Mouse (Mus musculus) embryonic facial prominence, embryonic 13.5 days (tissue): ENCODE data around the gene Ube2d3. TPM values are rescaled to one million over a fixed set of nuclear protein-coding genes. Genes with fewer than 3 reads are reported as not detected.
A peak's percentile ranks its signal among the peaks of the same experiment; 100 is the strongest.
"Not testable (repeated sequence)": the region's sequence is repeated elsewhere in the genome, so short reads cannot be mapped to it uniquely, and the experiment has no call there.

Experiments used
- ATAC-seq: fragments of 200-750 bp; cut with Nextera tagmentation; 2 replicates; pipeline ENCODE4 v1.8.0; 2017; ENCODE audit warnings: low read depth; ENCODE audit not compliant: insufficient number of reproducible peaks, insufficient read depth, low FRiP score, low TSS enrichment
- H3K27ac ChIP-seq: fragments of 300-500 bp; sonication (generic); 2 replicates; pipeline ENCODE4 v1.5.1; 2015; ENCODE audit warnings: moderate library complexity, mild to moderate bottlenecking, inconsistent platforms
- H3K27me3 ChIP-seq: fragments of 300-500 bp; sonication (generic); 2 replicates; pipeline ENCODE4 v1.6.1; 2015; ENCODE audit warnings: mild to moderate bottlenecking, inconsistent platforms
- H3K36me3 ChIP-seq: fragments of 300-500 bp; sonication (generic); 2 replicates; pipeline ENCODE4 v1.6.1; 2015; ENCODE audit warnings: mild to moderate bottlenecking, inconsistent platforms
- H3K4me1 ChIP-seq: fragments of 300-500 bp; sonication (generic); 2 replicates; pipeline ENCODE4 v1.6.1; 2015; ENCODE audit warnings: inconsistent platforms
- H3K4me2 ChIP-seq: fragments of 300-500 bp; sonication (generic); 2 replicates; pipeline ENCODE4 v1.6.1; 2015; ENCODE audit warnings: moderate library complexity, mild to moderate bottlenecking, inconsistent platforms
- H3K4me3 ChIP-seq: fragments of 300-500 bp; sonication (generic); 2 replicates; pipeline ENCODE4 v1.5.1; 2015; ENCODE audit warnings: mild to moderate bottlenecking, inconsistent platforms
- H3K9ac ChIP-seq: fragments of 300-500 bp; sonication (generic); 2 replicates; pipeline ENCODE4 v1.6.1; 2015; ENCODE audit warnings: mild to moderate bottlenecking, inconsistent platforms
- H3K9me3 ChIP-seq: fragments of 300-500 bp; sonication (generic); 2 replicates; pipeline ENCODE4 v1.6.1; 2016; ENCODE audit warnings: inconsistent platforms
- WGBS: fragments of 180-500 bp; shearing (Covaris S2); methylation state at CpG from one replicate; pipeline ENCODE4 v1.1.7; 2015; ENCODE audit warnings: mixed read lengths; 5-methylcytosine and 5-hydroxymethylcytosine counted together
- polyA plus RNA-seq: library from polyadenylated mRNA; unstranded; fragments of >200 nt; fragmentation: Nextera tagmentation; extraction: Ambion mirVana; gene quantifications from 2 replicates; pipeline ENCODE4 v1.2.1, GENCODE M21; 2015

Gene Ube2d3
- polyA plus RNA-seq, 1 experiment from 2014 or later: 489 TPM

GRCm38 (mm10) chr3:135497956-135498355 is 60.0 kb downstream of the Ube2d3 start:
- WGBS: 88% methylated on average over 4 of the region's 4 CpGs
- H3K27ac ChIP-seq, H3K27me3 ChIP-seq, ATAC-seq, H3K36me3 ChIP-seq, H3K4me3 ChIP-seq, H3K4me2 ChIP-seq, H3K9me3 ChIP-seq, H3K9ac ChIP-seq, H3K4me1 ChIP-seq: not testable (repeated sequence)

GRCm38 (mm10) chr3:135498891-135499290 is 60.9 kb downstream of the Ube2d3 start:
- Histone ChIP-seq H3K27me3 (no peaks in the 10 kb centered on the region), H3K9me3 (peaks cover 3% of the 10 kb centered on the region; the same call in 1 of the 2 replicates), H3K4me2 (no peak overlapping the region), H3K4me1 (no peaks in the 10 kb centered on the region), H3K36me3 (no peaks in the 10 kb centered on the region), H3K4me3 (no peak overlapping the region), H3K9ac (no peak overlapping the region), H3K27ac (no peak overlapping the region)
- 83% methylated on average over 5 of the region's 5 CpGs for WGBS
- ATAC-seq: no peak

GRCm38 (mm10) chr3:135503160-135503559 is 65.2 kb downstream of the Ube2d3 start:
- Histone ChIP-seq H3K4me3 (no peak overlapping the region), H3K36me3 (no peaks in the 10 kb centered on the region), H3K4me1 (no peaks in the 10 kb centered on the region), H3K27me3 (no peaks in the 10 kb centered on the region), H3K9ac (no peak overlapping the region), H3K27ac (no peak overlapping the region), H3K9me3 (no peaks in the 10 kb centered on the region; the same call in 1 of the 2 replicates), H3K4me2 (no peak overlapping the region)
- ATAC-seq: no peak
- 84% methylated on average over 5 of the region's 5 CpGs for WGBS

- no peak for ATAC-seq
- no peak overlapping the region for H3K27ac ChIP-seq
- H3K9me3 ChIP-seq: no peaks in the 10 kb centered on the region
- no peaks in the 10 kb centered on the region for H3K27me3 ChIP-seq
- H3K4me3 ChIP-seq: no peak overlapping the region
- no peaks in the 10 kb centered on the region for H3K4me1 ChIP-seq
- H3K36me3 ChIP-seq: no peaks in the 10 kb centered on the region
- WGBS: 61% methylated on average over 10 of the region's 10 CpGs
- H3K9ac ChIP-seq: no peak overlapping the region
- H3K4me2 ChIP-seq: no peak overlapping the region
Observed at GRCm38 (mm10) chr3:135505369-135505909, 67.5 kb downstream of the Ube2d3 start.

- Histone ChIP-seq H3K9ac (no peak overlapping the region), H3K4me1 (no peaks in the 10 kb centered on the region), H3K4me3 (no peak overlapping the region), H3K27ac (no peak overlapping the region), H3K4me2 (no peak overlapping the region), H3K36me3 (no peaks in the 10 kb centered on the region), H3K9me3 (no peaks in the 10 kb centered on the region), H3K27me3 (no peaks in the 10 kb centered on the region)
- WGBS: 80% methylated on average over 13 of the region's 13 CpGs
- no peak for ATAC-seq
Observed at GRCm38 (mm10) chr3:135505916-135506482, 68.0 kb downstream of the Ube2d3 start.

- ATAC-seq: no peak
- H3K4me3 ChIP-seq: no peak overlapping the region
- no peaks in the 10 kb centered on the region for H3K4me1 ChIP-seq
- H3K27me3 ChIP-seq: no peaks in the 10 kb centered on the region
- no peaks in the 10 kb centered on the region for H3K36me3 ChIP-seq
- 88% methylated on average over 7 of the region's 7 CpGs for WGBS
- no peaks in the 10 kb centered on the region for H3K9me3 ChIP-seq
- no peak overlapping the region for H3K27ac ChIP-seq
- H3K4me2 ChIP-seq: no peak overlapping the region
- no peak overlapping the region for H3K9ac ChIP-seq
Observed at GRCm38 (mm10) chr3:135507506-135507905, 69.6 kb downstream of the Ube2d3 start.

- no peak overlapping the region for H3K27ac ChIP-seq
- H3K4me2 ChIP-seq: no peak overlapping the region
- no peak overlapping the region for H3K4me3 ChIP-seq
- 0 out of 2 replicates have a peak, but pooled peaks cover under 1% of the 10 kb centered on the region for H3K4me1 ChIP-seq
- no peak for ATAC-seq
- H3K9me3 ChIP-seq: no peaks in the 10 kb centered on the region
- no peak overlapping the region for H3K9ac ChIP-seq
- H3K27me3 ChIP-seq: no peaks in the 10 kb centered on the region
- WGBS: 88% methylated on average over 1 of the region's 1 CpGs
- H3K36me3 ChIP-seq: no peaks in the 10 kb centered on the region
Observed at GRCm38 (mm10) chr3:135508191-135508590, 70.2 kb downstream of the Ube2d3 start.

- 0 out of 2 replicates have a peak, but pooled peaks cover 5% of the 10 kb centered on the region for H3K4me1 ChIP-seq
Observed at GRCm38 (mm10) chr3:135510372-135510771, 72.4 kb downstream of the Ube2d3 start.

GRCm38 (mm10) chr3:135511683-135512082 is 73.7 kb downstream of the Ube2d3 start:
- Histone ChIP-seq H3K4me2 (0 out of 2 replicates have a peak overlapping the region, but pooled peaks have one; percentile 7), H3K36me3 (no peaks in the 10 kb centered on the region), H3K9ac (no peak overlapping the region), H3K27ac (no peak overlapping the region), H3K9me3 (no peaks in the 10 kb centered on the region), H3K27me3 (no peaks in the 10 kb centered on the region), H3K4me1 (0 out of 2 replicates have a peak, but pooled peaks cover 5% of the 10 kb centered on the region), H3K4me3 (no peak overlapping the region)
- 40% methylated on average over 11 of the region's 11 CpGs for WGBS
- no peak for ATAC-seq

More at GRCm38 (mm10) chr3:135510372-135510771, 72.4 kb downstream of the Ube2d3 start:
- no peak overlapping the region for H3K4me3 ChIP-seq
- no peaks in the 10 kb centered on the region for H3K9me3 ChIP-seq
- H3K36me3 ChIP-seq: no peaks in the 10 kb centered on the region
- H3K27ac ChIP-seq: no peak overlapping the region
- no peak overlapping the region for H3K4me2 ChIP-seq
- 91% methylated on average over 3 of the region's 3 CpGs for WGBS
- no peaks in the 10 kb centered on the region for H3K27me3 ChIP-seq
- no peak for ATAC-seq
- no peak overlapping the region for H3K9ac ChIP-seq

GRCm38 (mm10) chr3:135513270-135513669 is 75.3 kb downstream of the Ube2d3 start:
- Histone ChIP-seq H3K27me3 (no peaks in the 10 kb centered on the region), H3K4me2 (0 out of 2 replicates have a peak overlapping the region, but pooled peaks have one; percentile 16), H3K36me3 (no peaks in the 10 kb centered on the region), H3K4me1 (0 out of 2 replicates have a peak, but pooled peaks cover 5% of the 10 kb centered on the region), H3K27ac (no peak overlapping the region), H3K4me3 (no peak overlapping the region), H3K9ac (no peak overlapping the region), H3K9me3 (no peaks in the 10 kb centered on the region)
- 43% methylated on average over 11 of the region's 11 CpGs for WGBS
- ATAC-seq: no peak

- Histone ChIP-seq H3K27me3 (no peaks in the 10 kb centered on the region), H3K4me2 (no peak overlapping the region), H3K9ac (no peak overlapping the region), H3K9me3 (no peaks in the 10 kb centered on the region), H3K4me3 (no peak overlapping the region), H3K36me3 (no peaks in the 10 kb centered on the region), H3K4me1 (0 out of 2 replicates have a peak, but pooled peaks cover 5% of the 10 kb centered on the region), H3K27ac (no peak overlapping the region)
- WGBS: 78% methylated on average over 14 of the region's 14 CpGs
- ATAC-seq: no peak
Observed at GRCm38 (mm10) chr3:135513800-135514425, 76.0 kb downstream of the Ube2d3 start.

GRCm38 (mm10) chr3:135515246-135515645 is 77.3 kb downstream of the Ube2d3 start:
- H3K9me3 ChIP-seq: no peaks in the 10 kb centered on the region
- no peaks in the 10 kb centered on the region for H3K27me3 ChIP-seq
- ATAC-seq: no peak
- H3K4me1 ChIP-seq: 0 out of 2 replicates have a peak, but pooled peaks cover 5% of the 10 kb centered on the region
- H3K4me2 ChIP-seq: no peak overlapping the region
- 84% methylated on average over 5 of the region's 5 CpGs for WGBS
- H3K4me3 ChIP-seq: no peak overlapping the region
- H3K36me3 ChIP-seq: no peaks in the 10 kb centered on the region
- H3K27ac ChIP-seq: no peak overlapping the region
- no peak overlapping the region for H3K9ac ChIP-seq
